Mouse (Mus musculus) neutrophil, adult 5-6 weeks (primary cell): ENCODE measurements around the gene Fcnb. TPM values are rescaled to one million over a fixed set of nuclear protein-coding genes. Genes with fewer than 3 reads are reported as not detected.

Experiments
- ATAC-seq: fragments of 151-379, 151-347 bp; 2 replicates; pipeline ENCODE4 v1.8.0; 2017; ENCODE audit warnings: mild to moderate bottlenecking, moderate TSS enrichment; ENCODE audit not compliant: insufficient number of reproducible peaks, poor library complexity, low FRiP score, severe bottlenecking; ENCODE audit errors: extremely low read depth
- total RNA-seq: library from RNA; stranded (forward); fragments of 200-1000 nt; gene quantifications from 2 replicates; pipeline ENCODE4 v1.2.3, GENCODE M21; 2017

Gene Fcnb
- total RNA-seq, 1 experiment from 2014 or later, result not detected

GRCm38 (mm10) chr2:28090299-28091008 is 5.8 kb upstream of the Fcnb start:
- no peak for ATAC-seq

GRCm38 (mm10) chr2:28089095-28089494 is 4.4 kb upstream of the Fcnb start:
- ATAC-seq, result no peak

- ATAC-seq, result no peak
Observed at GRCm38 (mm10) chr2:28086112-28086511, 1.4 kb upstream of the Fcnb start.

GRCm38 (mm10) chr2:28075616-28076187 is 9.0 kb downstream of the Fcnb start:
- ATAC-seq, result no peak

- ATAC-seq, result no peak
Observed at GRCm38 (mm10) chr2:28068537-28068878, 16.2 kb downstream of the Fcnb start.

GRCm38 (mm10) chr2:28067821-28068536 is 16.7 kb downstream of the Fcnb start:
- ATAC-seq, result no peak

GRCm38 (mm10) chr2:28067175-28067574 is 17.5 kb downstream of the Fcnb start:
- ATAC-seq, result no peak

- 0 out of 2 replicates have a peak, but pooled peaks have one; percentile 9 for ATAC-seq
Observed at GRCm38 (mm10) chr2:28066686-28067085, 18.0 kb downstream of the Fcnb start.

GRCm38 (mm10) chr2:28065081-28065651 is 19.5 kb downstream of the Fcnb start:
- no peak for ATAC-seq

- no peak for ATAC-seq
Observed at GRCm38 (mm10) chr2:28064339-28065080, 20.2 kb downstream of the Fcnb start.

- ATAC-seq, result no peak
Observed at GRCm38 (mm10) chr2:28063711-28064338, 20.9 kb downstream of the Fcnb start.

- ATAC-seq, result no peak
Observed at GRCm38 (mm10) chr2:28059922-28060321, 24.8 kb downstream of the Fcnb start.

GRCm38 (mm10) chr2:28047092-28047491 is 37.6 kb downstream of the Fcnb start:
- no peak for ATAC-seq

GRCm38 (mm10) chr2:28046311-28046710 is 38.4 kb downstream of the Fcnb start:
- ATAC-seq, result no peak

GRCm38 (mm10) chr2:28044920-28045598 is 39.6 kb downstream of the Fcnb start:
- no peak for ATAC-seq

GRCm38 (mm10) chr2:28040466-28040865 is 44.2 kb downstream of the Fcnb start:
- no peak for ATAC-seq

GRCm38 (mm10) chr2:28039647-28040325 is 44.9 kb downstream of the Fcnb start:
- ATAC-seq, result no peak
